Mouse (Mus musculus) brain, embryonic 14.5 days (tissue): ENCODE data around the gene Ccdc62. TPM values are rescaled to one million over a fixed set of nuclear protein-coding genes. Genes with fewer than 3 reads are reported as not detected.

ENCODE experiments used
- DNase-seq: peaks from one replicate; pipeline ENCODE4 v3.0.0-alpha.2; 2011; ENCODE audit warnings: low read depth
- CTCF ChIP-seq: fragments of 200-500 bp; IDR thresholded peaks from 2 replicates; pipeline ENCODE4 v1.5.1; 2012; ENCODE audit warnings: inconsistent platforms, mild to moderate bottlenecking, moderate library complexity, borderline replicate concordance; ENCODE audit not compliant: insufficient read depth, insufficient read length; ENCODE audit errors: extremely low read depth
- POLR2A ChIP-seq: fragments of 200-500 bp; IDR thresholded peaks from 2 replicates; pipeline ENCODE4 v1.6.1; 2012; ENCODE audit warnings: mild to moderate bottlenecking, inconsistent platforms, borderline replicate concordance; ENCODE audit not compliant: poor library complexity, insufficient read depth, insufficient read length, severe bottlenecking; ENCODE audit errors: extremely low read depth
- polyA plus RNA-seq: library from polyadenylated mRNA; depleted of rRNA; stranded (reverse); fragments of >200 nt; gene quantifications from 2 replicates; pipeline ENCODE4 v1.2.3, GENCODE M21; 2012

The Ccdc62 gene
- polyA plus RNA-seq, 1 experiment, result 7.1 TPM

DNA sequence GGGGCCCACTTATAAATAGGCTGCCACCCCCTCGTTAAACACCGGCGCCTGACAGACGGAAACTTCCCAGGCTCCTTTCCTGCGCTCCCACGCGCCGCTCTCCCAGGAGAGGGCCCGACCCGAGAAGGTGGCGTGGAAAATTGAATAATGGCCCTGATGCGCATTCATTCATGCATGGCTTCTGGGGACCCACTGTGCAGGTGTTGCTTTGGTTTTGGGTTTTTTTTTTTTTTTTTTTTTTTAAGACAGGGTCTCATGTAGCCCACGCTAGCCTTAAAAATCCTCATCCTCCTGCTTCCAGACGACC is 43.7 kb downstream of the Ccdc62 start:
- DNase-seq, result peak; percentile 36
- TF ChIP-seq POLR2A (no peak), CTCF (no peak)

- TF ChIP-seq CTCF (no peak), POLR2A (no peak)
- DNase-seq, result peak; percentile 58
Measured at GRCm38 (mm10) chr5:123974616-123975111, 44.2 kb downstream of the Ccdc62 start.

DNA sequence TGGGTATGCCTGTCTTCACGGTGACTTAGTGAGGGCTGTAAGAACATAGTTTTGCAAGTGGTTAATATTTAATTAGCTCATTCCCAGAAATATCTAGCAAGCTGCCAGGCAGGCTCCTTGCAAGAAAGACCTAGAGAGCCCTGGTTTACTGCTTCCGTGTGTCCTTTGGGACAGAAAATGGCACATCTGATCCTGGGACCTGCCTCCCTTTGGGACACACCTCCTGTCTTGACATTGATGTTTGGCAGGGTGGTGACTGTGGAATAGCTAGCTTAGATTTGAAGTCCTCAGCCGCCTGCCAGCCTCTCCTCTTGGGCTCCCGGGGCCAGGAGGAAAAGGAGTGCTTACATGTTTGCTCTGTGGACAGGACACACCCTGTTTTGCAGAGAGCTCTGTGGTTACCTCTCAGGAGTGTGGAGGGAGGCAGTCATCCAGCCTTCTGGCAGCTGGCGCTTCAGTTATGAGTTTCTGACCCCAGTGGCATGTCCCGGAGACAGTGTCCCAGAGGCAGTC is 45.2 kb downstream of the Ccdc62 start:
- no peak for TF ChIP-seq CTCF
- no peak for TF ChIP-seq POLR2A
- no peak for DNase-seq

GRCm38 (mm10) chr5:123977231-123977630 is 46.8 kb downstream of the Ccdc62 start:
- DNase-seq, result no peak

GRCm38 (mm10) chr5:123978131-123978530 is 47.7 kb downstream of the Ccdc62 start:
- no peak for DNase-seq
- no peak for TF ChIP-seq CTCF
- TF ChIP-seq POLR2A, result no peak

More at GRCm38 (mm10) chr5:123977231-123977630, 46.8 kb downstream of the Ccdc62 start:
- TF ChIP-seq POLR2A, result no peak
- TF ChIP-seq CTCF, result no peak

GRCm38 (mm10) chr5:123979221-123979979 is 48.9 kb downstream of the Ccdc62 start:
- no peak for TF ChIP-seq CTCF
- no peak for TF ChIP-seq POLR2A
- DNase-seq, result no peak

DNA sequence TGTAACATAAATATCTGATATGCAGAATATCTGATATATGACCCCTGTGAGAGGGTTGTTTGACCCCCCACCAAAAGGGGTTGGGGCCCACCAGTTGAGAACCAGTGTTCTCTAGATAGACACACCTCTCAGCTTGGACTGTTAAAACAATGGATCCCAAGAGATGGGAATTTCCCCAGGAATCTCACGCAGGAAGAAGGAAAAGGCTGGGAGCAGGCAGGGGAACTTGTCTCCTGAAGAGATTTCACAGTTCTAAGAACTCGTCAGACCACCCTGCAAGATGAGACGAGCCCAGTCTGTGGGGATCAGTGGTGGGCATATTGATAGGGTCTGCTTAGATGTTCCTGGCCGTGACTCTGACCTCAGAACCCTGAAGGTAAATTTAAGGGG is 49.5 kb downstream of the Ccdc62 start:
- TF ChIP-seq POLR2A (no peak), CTCF (no peak)
- DNase-seq, result no peak

DNA sequence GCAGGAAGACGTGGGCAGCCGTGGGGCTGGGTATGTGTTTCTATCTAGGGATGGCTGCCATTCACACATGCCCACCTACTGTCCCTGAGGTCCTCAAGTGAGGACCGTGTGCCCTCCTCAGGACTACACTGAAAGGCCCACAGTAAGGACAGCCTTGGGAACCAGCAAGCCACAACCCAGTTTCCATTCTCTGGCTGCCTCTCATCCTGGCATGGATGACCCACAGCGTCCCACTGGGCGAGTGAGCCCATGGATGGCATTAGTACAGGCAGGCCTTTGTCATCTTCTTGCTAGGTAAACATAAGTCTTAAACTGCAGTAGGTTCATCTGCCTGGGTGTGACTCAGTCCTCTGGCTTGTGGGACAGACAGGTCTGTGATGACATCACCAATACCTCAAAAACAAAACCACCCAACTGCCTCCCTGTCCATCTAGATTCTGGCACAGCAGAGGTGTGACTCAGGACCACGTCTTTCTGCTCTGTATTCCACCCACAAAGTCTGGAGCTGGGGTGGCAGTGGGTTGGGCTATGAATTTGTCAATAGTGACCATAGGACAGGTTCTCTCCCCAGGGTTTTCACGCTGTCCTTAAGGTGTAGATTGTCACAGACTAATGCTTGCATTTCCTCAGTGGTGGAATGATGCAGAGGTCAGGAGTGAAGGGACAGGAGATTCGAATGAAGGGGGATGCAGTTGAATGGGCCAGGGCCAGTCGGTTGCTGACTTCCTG is 50.2 kb downstream of the Ccdc62 start:
- DNase-seq, result no peak
- TF ChIP-seq CTCF (no peak), POLR2A (no peak)

DNA sequence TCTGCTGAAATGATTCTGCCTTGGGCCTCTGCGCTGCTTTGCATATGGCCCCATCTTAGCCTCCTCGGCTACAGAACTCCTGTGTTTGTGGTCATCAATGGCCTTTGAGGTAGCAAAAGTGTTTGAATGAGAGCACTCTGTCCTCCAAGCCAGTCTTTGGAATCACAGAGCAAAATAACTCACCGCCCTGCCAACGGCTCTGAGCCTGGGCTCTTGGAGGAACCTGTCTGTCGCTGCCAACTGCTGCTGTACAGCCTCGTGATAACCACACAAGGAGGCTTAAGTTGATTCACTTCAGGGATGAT is 50.7 kb downstream of the Ccdc62 start:
- no peak for DNase-seq
- TF ChIP-seq CTCF (no peak), POLR2A (no peak)

DNA sequence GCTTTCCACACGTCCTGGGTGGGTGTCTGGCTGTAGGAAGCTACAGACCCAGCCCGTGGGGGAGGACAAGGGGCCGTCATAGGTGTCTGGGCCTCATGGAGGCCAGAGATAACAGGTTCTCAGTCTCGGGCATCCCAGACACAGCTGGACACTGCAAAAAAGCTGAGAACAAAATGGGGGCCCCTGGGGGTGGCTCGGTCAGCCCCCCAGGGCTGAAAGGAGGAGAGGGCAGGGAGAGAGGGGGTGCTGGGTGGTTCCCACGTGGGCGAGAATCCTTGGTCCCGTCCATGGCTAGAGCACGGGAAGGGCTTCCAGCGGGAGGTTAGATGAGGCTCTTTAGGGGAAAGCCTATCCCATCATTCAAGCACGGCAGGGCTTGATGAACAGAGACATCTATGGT is 52.4 kb downstream of the Ccdc62 start:
- no peak for DNase-seq

GRCm38 (mm10) chr5:123985434-123985833 is 55.0 kb downstream of the Ccdc62 start:
- DNase-seq, result no peak
- TF ChIP-seq CTCF, result no peak
- no peak for TF ChIP-seq POLR2A

More for the DNA sequence above, 52.4 kb downstream of the Ccdc62 start:
- TF ChIP-seq POLR2A (no peak), CTCF (no peak)
